Mouse (Mus musculus) embryonic facial prominence, embryonic 12.5 days (tissue): ENCODE results near the gene Lrrc40. TPM values are rescaled to one million over a fixed set of nuclear protein-coding genes. Genes with fewer than 3 reads are reported as not detected.

Source experiments
- ATAC-seq: fragments of 200-750 bp; cut with Nextera tagmentation; 2 replicates; pipeline ENCODE4 v1.8.0; 2017; ENCODE audit not compliant: insufficient number of reproducible peaks, insufficient read depth, low FRiP score, low TSS enrichment
- H3K27ac ChIP-seq: fragments of 300-500 bp; sonication (generic); 2 replicates; pipeline ENCODE4 v1.5.1; 2016; ENCODE audit warnings: mild to moderate bottlenecking
- H3K27me3 ChIP-seq: fragments of 300-500 bp; sonication (generic); 2 replicates; pipeline ENCODE4 v1.6.1; 2016; ENCODE audit warnings: mild to moderate bottlenecking, moderate library complexity
- H3K36me3 ChIP-seq: fragments of 300-500 bp; sonication (generic); 2 replicates; pipeline ENCODE4 v1.6.1; 2016; ENCODE audit warnings: mild to moderate bottlenecking
- H3K4me1 ChIP-seq: fragments of 300-500 bp; sonication (generic); 2 replicates; pipeline ENCODE4 v1.6.1; 2016
- H3K4me2 ChIP-seq: fragments of 300-500 bp; sonication (generic); replicated peaks from 2 replicates; pipeline ENCODE4 v1.6.1; 2016; ENCODE audit warnings: mild to moderate bottlenecking, moderate library complexity
- H3K4me3 ChIP-seq: fragments of 300-500 bp; sonication (generic); 2 replicates; pipeline ENCODE4 v1.5.1; 2016; ENCODE audit warnings: mild to moderate bottlenecking
- H3K9ac ChIP-seq: fragments of 300-500 bp; sonication (generic); 2 replicates; pipeline ENCODE4 v1.6.1; 2016; ENCODE audit warnings: mild to moderate bottlenecking, moderate library complexity
- H3K9me3 ChIP-seq: fragments of 300-500 bp; sonication (generic); 2 replicates; pipeline ENCODE4 v1.6.1; 2016; ENCODE audit warnings: mild to moderate bottlenecking, moderate library complexity
- WGBS: fragments of 180-500 bp; shearing (Covaris S2); methylation state at CpG from one replicate; pipeline ENCODE4 v1.1.7; 2016; 5-methylcytosine and 5-hydroxymethylcytosine counted together
- polyA plus RNA-seq: library from polyadenylated mRNA; unstranded; fragments of >200 nt; fragmentation: Nextera tagmentation; extraction: Ambion mirVana; gene quantifications from 2 replicates; pipeline ENCODE4 v1.2.1, GENCODE M21; 2016

Gene Lrrc40
- 67.5 and 70.8 TPM in 2 replicates for polyA plus RNA-seq

- Histone ChIP-seq H3K4me2 (peak within 1 kb of the TSS; percentile 66), H3K9me3 (no peaks in the 10 kb centered on the region)
- WGBS = under 1% methylated on average over 55 of the region's 55 CpGs
Observed at GRCm38 (mm10) chr3:158036329-158036988, at the start of gene Lrrc40, which contains the start of gene Srsf11. TSS of gene Lrrc40 (plus strand) at chr3:158036662. TSS of gene Srsf11 (minus strand) at chr3:158036639.

GRCm38 (mm10) chr3:157993322-157993721 is 43.1 kb upstream of the Lrrc40 start:
- no peak overlapping the region for H3K4me3 ChIP-seq
- no peak overlapping the region for H3K27ac ChIP-seq
- H3K36me3 ChIP-seq = no peaks in the 10 kb centered on the region
- no peaks in the 10 kb centered on the region for H3K27me3 ChIP-seq
- no peaks in the 10 kb centered on the region for H3K9me3 ChIP-seq
- H3K9ac ChIP-seq = no peak overlapping the region
- H3K4me2 ChIP-seq = no peak overlapping the region
- no peak for ATAC-seq
- H3K4me1 ChIP-seq = no peaks in the 10 kb centered on the region

More at GRCm38 (mm10) chr3:158036329-158036988, at the start of gene Lrrc40, which contains the start of gene Srsf11:
- Histone ChIP-seq H3K27me3 (no peaks in the 10 kb centered on the region), H3K27ac (peak within 1 kb of the TSS; percentile 86), H3K4me3 (peak within 1 kb of the TSS; percentile 85), H3K36me3 (no peaks in the 10 kb centered on the region), H3K4me1 (peaks cover 24% of the 10 kb centered on the region), H3K9ac (peak within 1 kb of the TSS; percentile 88)
- ATAC-seq = peak; percentile 94

- H3K4me1 ChIP-seq = no peaks in the 10 kb centered on the region
- no peak overlapping the region for H3K9ac ChIP-seq
- no peak overlapping the region for H3K4me3 ChIP-seq
- H3K27me3 ChIP-seq = no peaks in the 10 kb centered on the region
- no peak overlapping the region for H3K27ac ChIP-seq
- no peak overlapping the region for H3K4me2 ChIP-seq
- 97% methylated on average over 2 of the region's 2 CpGs for WGBS
- no peaks in the 10 kb centered on the region for H3K36me3 ChIP-seq
- ATAC-seq = no peak
- no peaks in the 10 kb centered on the region for H3K9me3 ChIP-seq
Observed at GRCm38 (mm10) chr3:157995726-157996125, 40.7 kb upstream of the Lrrc40 start.

- H3K27ac ChIP-seq = no peak overlapping the region
- H3K4me1 ChIP-seq = no peaks in the 10 kb centered on the region
- no peak overlapping the region for H3K9ac ChIP-seq
- no peak for ATAC-seq
- H3K36me3 ChIP-seq = peaks cover 7% of the 10 kb centered on the region
- WGBS = 61% methylated on average over 1 of the region's 1 CpGs
- no peak overlapping the region for H3K4me2 ChIP-seq
- H3K27me3 ChIP-seq = no peaks in the 10 kb centered on the region
- H3K4me3 ChIP-seq = no peak overlapping the region
- no peaks in the 10 kb centered on the region for H3K9me3 ChIP-seq
Observed at GRCm38 (mm10) chr3:157998742-157999369, 37.6 kb upstream of the Lrrc40 start.

GRCm38 (mm10) chr3:158008647-158009046 is 27.8 kb upstream of the Lrrc40 start:
- no peaks in the 10 kb centered on the region for H3K9me3 ChIP-seq
- no peaks in the 10 kb centered on the region for H3K4me1 ChIP-seq
- no peak overlapping the region for H3K4me3 ChIP-seq
- 79% methylated on average over 1 of the region's 1 CpGs for WGBS
- H3K9ac ChIP-seq = no peak overlapping the region
- no peak for ATAC-seq
- no peak overlapping the region for H3K27ac ChIP-seq
- H3K36me3 ChIP-seq = peaks cover 48% of the 10 kb centered on the region
- H3K4me2 ChIP-seq = no peak overlapping the region
- H3K27me3 ChIP-seq = no peaks in the 10 kb centered on the region

GRCm38 (mm10) chr3:158009762-158010320 is 26.6 kb upstream of the Lrrc40 start:
- ATAC-seq = no peak
- Histone ChIP-seq H3K27ac (no peak overlapping the region), H3K4me1 (no peaks in the 10 kb centered on the region), H3K9me3 (no peaks in the 10 kb centered on the region), H3K27me3 (no peaks in the 10 kb centered on the region), H3K4me3 (no peak overlapping the region), H3K9ac (no peak overlapping the region), H3K36me3 (peaks cover 52% of the 10 kb centered on the region), H3K4me2 (no peak overlapping the region)
- 42% methylated on average over 1 of the region's 1 CpGs for WGBS

GRCm38 (mm10) chr3:158031371-158031925 is 5.0 kb upstream of the Lrrc40 start:
- peak overlapping the region; percentile 97 for H3K4me3 ChIP-seq
- H3K9me3 ChIP-seq = no peaks in the 10 kb centered on the region
- H3K9ac ChIP-seq = peak overlapping the region; percentile 97
- under 1% methylated on average over 61 of the region's 61 CpGs for WGBS
- H3K4me1 ChIP-seq = peaks cover 17% of the 10 kb centered on the region
- H3K27me3 ChIP-seq = no peaks in the 10 kb centered on the region
- H3K27ac ChIP-seq = peak overlapping the region; percentile 98
- peak overlapping the region; percentile 78 for H3K4me2 ChIP-seq
- H3K36me3 ChIP-seq = no peaks in the 10 kb centered on the region
- peak; percentile 92 for ATAC-seq

- Histone ChIP-seq H3K36me3 (no peaks in the 10 kb centered on the region), H3K9ac (peak overlapping the region; percentile 97), H3K9me3 (no peaks in the 10 kb centered on the region), H3K27ac (peak overlapping the region; percentile 98), H3K4me1 (peaks cover 17% of the 10 kb centered on the region), H3K27me3 (no peaks in the 10 kb centered on the region), H3K4me3 (peak overlapping the region; percentile 97), H3K4me2 (peak overlapping the region; percentile 78)
- 9% methylated on average over 4 of the region's 4 CpGs for WGBS
- no peak for ATAC-seq
Observed at GRCm38 (mm10) chr3:158032106-158032505, 4.4 kb upstream of the Lrrc40 start.

DNA sequence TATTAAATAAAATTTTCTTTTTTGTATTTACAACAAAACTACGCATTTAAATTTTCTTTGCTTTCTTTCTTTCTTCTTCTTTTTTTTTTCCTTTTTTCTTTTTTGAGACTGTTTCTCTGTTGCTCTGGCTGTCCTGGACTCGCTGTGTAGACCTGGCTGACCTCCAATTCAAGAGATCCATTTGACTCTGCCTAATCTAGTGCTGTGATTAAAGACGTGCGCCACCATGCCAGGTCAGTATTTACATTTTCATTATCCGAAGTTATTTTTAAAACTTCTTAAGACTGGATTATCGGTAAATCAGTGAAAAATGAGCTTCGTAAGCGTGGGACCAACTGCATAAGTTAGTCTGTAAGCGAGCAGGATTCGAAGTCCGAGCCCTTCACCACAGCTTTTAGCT is 596 bp upstream of the Lrrc40 start:
- Histone ChIP-seq H3K36me3 (no peaks in the 10 kb centered on the region), H3K4me1 (peaks cover 24% of the 10 kb centered on the region), H3K4me3 (peak overlapping the region; percentile 85), H3K27me3 (no peaks in the 10 kb centered on the region), H3K9me3 (no peaks in the 10 kb centered on the region), H3K4me2 (peak overlapping the region; percentile 66), H3K9ac (peak overlapping the region; percentile 88), H3K27ac (peak overlapping the region; percentile 86)
- no peak for ATAC-seq
- 1% methylated on average over 11 of the region's 11 CpGs for WGBS

- 86% methylated on average over 3 of the region's 3 CpGs for WGBS
- H3K4me2 ChIP-seq = no peak overlapping the region
- H3K27me3 ChIP-seq = no peaks in the 10 kb centered on the region
- H3K4me3 ChIP-seq = no peak overlapping the region; the same call in 1 of the 2 replicates
- no peak overlapping the region for H3K9ac ChIP-seq
- H3K36me3 ChIP-seq = no peaks in the 10 kb centered on the region
- no peak for ATAC-seq
- H3K9me3 ChIP-seq = no peaks in the 10 kb centered on the region
- peaks cover 19% of the 10 kb centered on the region for H3K4me1 ChIP-seq
- no peak overlapping the region for H3K27ac ChIP-seq
Observed at GRCm38 (mm10) chr3:158038106-158038505, 1.6 kb downstream of the Lrrc40 start.

GRCm38 (mm10) chr3:158040755-158041154 is 4.3 kb downstream of the Lrrc40 start:
- no peak for ATAC-seq
- H3K9me3 ChIP-seq = no peaks in the 10 kb centered on the region
- H3K4me3 ChIP-seq = no peak overlapping the region
- H3K36me3 ChIP-seq = no peaks in the 10 kb centered on the region
- H3K27ac ChIP-seq = no peak overlapping the region
- no peak overlapping the region for H3K4me2 ChIP-seq
- H3K4me1 ChIP-seq = peaks cover 7% of the 10 kb centered on the region; the same call in 1 of the 2 replicates
- WGBS = 84% methylated on average over 2 of the region's 2 CpGs
- no peaks in the 10 kb centered on the region for H3K27me3 ChIP-seq
- H3K9ac ChIP-seq = no peak overlapping the region
